Mouse (Mus musculus): ENCODE results near the gene Hexb.

DNA sequence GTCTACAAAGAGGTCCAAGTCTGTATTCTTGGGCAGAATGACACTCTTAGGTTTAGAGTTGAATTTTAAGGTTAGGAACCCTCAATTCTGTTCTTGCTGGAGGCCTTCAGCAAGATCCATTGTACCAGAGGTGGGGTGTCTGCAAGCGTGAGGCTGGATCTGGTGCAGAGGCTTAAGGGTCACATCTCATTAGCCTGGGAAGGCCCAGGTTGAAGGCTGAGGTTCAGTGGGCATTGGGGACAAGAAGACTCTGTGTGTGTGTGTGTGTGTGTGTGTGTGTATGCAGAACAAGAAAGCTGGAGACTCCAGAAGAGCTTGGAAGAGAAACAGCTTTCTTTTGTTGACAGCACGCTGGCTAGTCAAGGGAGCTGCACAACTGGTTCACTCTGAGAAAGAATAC is 7.9 kb upstream of the Hexb start:
- TF ChIP-seq CTCF (IDR thresholded peaks at IDR 0.05; ENCODE audit: borderline replicate concordance, control insufficient read depth, extremely low read depth, insufficient read depth, low read length, poor library complexity) (no peak), POLR2A (IDR thresholded peaks at IDR 0.05; ENCODE audit: control insufficient read depth, extremely low read depth, insufficient read depth, low read length, poor library complexity) (no peak)
